Mouse (Mus musculus): ENCODE results near the gene Platr17.

Platr17 gene

DNA sequence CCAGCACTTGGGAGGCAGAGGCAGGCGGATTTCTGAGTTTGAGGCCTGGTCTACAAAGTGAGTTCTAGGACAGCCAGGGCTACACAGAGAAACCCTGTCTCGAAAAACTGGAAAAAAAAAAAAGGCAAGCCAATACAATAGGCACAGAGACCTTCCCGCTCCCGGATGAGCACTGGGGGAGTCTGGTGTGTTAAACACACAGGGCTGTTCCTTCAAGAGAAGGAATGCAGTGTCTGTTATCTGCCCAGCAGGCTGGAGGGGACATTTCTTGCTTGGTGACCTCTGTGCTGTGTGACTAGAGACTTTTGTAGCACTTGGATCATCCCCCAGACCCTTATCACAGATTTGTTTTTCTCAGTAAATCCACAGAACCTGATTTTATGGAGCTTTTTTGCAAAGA is 3.3 kb upstream of the Platr17 start:
- in situ Hi-C loops (cut with MboI, MseI) = loop anchor here (25.0 kb wide), 1 partner anchor 711 kb away; the partner anchor contains the start of genes Agpat1, Egfl8 and Rnf5

- in situ Hi-C loops (cut with MboI, MseI) = loop anchor here (25.0 kb wide), 1 partner anchor 710 kb away; the partner anchor contains the start of genes Agpat1, Egfl8 and Rnf5
These were observed 2.9 kb upstream of the Platr17 start for GRCm38 (mm10) chr17:33902079-33902478.

GRCm38 (mm10) chr17:33902491-33902890 is 2.4 kb upstream of the Platr17 start:
- in situ Hi-C loops (cut with MboI, MseI) = loop anchor here (25.0 kb wide), 1 partner anchor 710 kb away; the partner anchor contains the start of genes Agpat1, Egfl8 and Rnf5

- in situ Hi-C loops (cut with MboI, MseI) = loop anchor here (25.0 kb wide), 1 partner anchor 708 kb away; the partner anchor contains the start of genes Agpat1, Egfl8 and Rnf5
These were observed 854 bp upstream of the Platr17 start for GRCm38 (mm10) chr17:33903911-33904651.

DNA sequence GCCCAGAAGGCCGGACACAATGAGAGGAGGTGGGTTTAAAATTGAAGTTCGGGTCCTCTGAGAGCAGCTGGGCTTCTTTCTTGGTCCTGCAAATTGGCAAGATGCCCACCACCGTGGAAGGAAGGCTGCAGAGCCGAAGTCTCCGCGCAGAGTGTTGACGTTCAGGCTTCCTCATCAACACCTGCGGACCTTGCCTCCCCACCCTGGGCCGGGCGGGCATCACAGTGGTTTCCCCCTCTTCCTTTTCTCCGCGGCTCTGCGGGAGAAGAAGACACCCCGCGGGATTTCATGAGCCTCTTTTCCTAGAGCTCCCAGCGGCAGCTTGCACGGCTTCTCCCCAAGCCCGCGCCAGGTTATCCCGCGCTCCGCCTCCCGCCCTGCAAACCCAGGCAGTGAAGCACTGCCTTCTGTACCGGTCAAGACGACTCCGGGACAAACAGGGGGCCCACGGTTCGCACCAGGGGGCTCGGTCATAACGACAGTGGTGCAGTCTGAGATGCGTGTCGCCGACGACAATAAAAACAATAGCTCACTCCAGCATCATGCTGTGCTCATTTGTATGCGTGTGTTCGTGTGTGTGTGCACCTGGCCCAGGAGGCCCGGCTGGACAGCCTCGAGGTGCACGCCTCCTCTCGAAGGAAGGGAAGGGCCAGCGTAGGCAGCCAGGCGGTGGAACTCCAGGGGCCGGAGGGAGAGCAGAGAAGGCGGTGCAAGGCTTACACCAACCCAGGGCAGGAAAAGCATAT is 3.6 kb downstream of the Platr17 start:
- in situ Hi-C loops (cut with MboI, MseI) = loop anchor here (5.0 to 25.0 kb wide), 2 partner anchors 36 to 704 kb away; partner anchors contain the start of genes Agpat1, Egfl8, Gm7029 and Rnf5

DNA sequence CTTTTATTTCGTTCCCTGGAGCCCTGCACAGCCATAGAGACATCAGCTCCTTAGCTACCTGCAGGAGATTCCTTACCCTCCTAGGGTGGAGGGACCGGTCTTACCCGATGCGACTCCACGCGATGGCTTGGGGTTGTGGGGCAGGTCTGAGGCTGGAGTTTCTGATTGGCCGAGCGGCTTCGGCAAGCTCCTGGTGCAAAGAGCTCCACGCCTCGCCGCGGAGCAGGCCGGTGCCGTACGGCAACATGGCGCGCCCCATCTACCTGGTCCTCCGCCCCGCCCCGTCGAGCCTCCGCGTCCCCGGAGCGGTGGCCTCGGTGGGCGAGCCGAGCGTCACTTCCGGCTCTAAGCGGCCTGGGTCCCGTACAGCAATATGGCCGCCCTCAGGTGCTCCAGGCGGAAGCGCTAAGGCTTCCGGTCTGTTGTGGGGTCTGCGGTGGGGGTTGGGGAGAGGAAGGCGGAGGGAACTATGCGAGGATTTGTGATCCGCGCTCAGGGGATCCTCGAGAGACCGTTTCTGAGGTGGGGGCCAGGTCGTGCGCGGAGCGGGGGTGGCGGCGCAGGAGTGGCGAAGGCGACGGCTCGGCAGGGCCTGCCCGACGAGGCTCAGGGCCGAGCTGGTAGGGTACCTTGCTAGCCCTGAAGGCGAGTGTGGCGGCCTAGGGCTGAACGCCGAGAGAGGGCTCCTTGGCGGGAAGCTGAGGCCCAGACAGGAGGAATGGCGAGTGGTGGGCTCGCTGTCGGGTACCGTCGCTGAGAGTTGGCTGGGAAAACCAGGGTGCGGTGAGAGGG is 4.3 kb downstream of the Platr17 start, which contains the start of gene Daxx:
TSS of gene Daxx (plus strand) at position 338 of the 792 bp plus-strand sequence.
- in situ Hi-C loops (cut with MboI, MseI) = loop anchor here (5.0 to 25.0 kb wide), 2 partner anchors 37 to 703 kb away; partner anchors contain the start of genes Agpat1, Egfl8, Gm7029 and Rnf5

GRCm38 (mm10) chr17:33909869-33910250 is 4.9 kb downstream of the Platr17 start:
- in situ Hi-C loops (cut with MboI, MseI) = loop anchor here (5.0 to 25.0 kb wide), 2 partner anchors 38 to 702 kb away; partner anchors contain the start of genes Agpat1, Egfl8, Gm7029 and Rnf5

GRCm38 (mm10) chr17:33910346-33911051 is 5.6 kb downstream of the Platr17 start:
- in situ Hi-C loops (cut with MboI, MseI) = loop anchor here (25.0 kb wide), 1 partner anchor 702 kb away; the partner anchor contains the start of genes Agpat1, Egfl8 and Rnf5

DNA sequence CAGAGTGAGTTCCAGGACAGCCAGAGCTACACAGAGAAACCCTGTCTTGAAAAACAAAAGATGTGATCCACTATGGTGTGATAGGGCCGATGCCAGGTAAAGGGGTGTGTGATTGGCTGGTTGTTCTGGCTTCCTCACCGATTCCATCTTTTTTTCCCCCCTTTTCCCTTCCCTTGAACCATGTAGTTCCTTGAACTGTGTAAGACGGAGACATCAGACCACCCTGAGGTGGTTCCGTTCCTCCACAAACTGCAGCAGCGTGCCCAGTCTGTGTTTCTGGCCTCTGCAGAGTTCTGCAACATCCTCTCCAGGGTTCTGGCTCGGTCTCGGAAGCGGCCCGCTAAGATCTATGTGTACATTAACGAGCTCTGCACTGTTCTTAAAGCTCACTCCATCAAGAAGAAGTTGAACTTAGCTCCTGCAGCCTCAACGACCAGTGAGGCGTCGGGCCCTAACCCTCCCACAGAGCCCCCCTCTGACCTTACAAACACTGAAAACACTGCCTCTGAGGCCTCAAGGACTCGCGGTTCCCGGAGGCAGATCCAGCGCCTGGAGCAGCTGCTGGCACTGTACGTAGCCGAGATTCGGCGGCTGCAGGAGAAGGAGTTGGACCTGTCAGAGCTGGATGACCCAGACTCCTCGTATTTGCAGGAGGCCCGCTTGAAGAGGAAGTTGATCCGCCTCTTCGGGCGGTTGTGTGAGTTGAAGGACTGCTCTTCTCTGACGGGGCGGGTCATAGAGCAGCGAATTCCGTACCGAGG is 6.3 kb downstream of the Platr17 start:
- in situ Hi-C loops (cut with MboI, MseI) = loop anchor here (25.0 kb wide), 1 partner anchor 701 kb away; the partner anchor contains the start of genes Agpat1, Egfl8 and Rnf5

DNA sequence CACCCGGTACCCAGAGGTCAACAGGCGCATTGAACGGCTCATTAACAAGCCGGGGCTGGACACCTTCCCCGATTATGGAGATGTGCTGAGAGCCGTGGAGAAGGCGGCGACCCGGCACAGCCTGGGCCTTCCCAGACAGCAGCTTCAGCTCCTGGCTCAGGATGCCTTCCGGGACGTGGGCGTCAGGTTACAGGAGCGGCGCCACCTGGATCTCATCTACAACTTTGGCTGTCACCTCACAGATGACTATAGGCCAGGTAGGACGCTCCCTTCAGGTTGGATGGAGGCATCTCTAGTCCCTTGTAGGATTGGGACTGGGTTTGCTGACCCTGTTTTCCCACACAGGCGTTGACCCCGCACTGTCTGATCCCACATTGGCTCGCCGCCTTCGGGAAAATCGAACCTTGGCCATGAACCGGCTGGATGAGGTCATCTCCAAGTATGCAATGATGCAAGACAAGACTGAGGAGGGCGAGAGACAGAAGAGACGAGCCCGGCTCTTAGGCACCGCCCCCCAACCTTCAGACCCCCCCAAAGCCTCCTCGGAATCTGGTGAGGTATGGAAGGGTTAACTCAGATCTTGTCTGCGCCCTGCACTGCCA is 7.0 kb downstream of the Platr17 start:
- in situ Hi-C loops (cut with MboI, MseI) = loop anchor here (25.0 kb wide), 1 partner anchor 700 kb away; the partner anchor contains the start of genes Agpat1, Egfl8 and Rnf5

GRCm38 (mm10) chr17:33913264-33913663 is 8.3 kb downstream of the Platr17 start:
- in situ Hi-C loops (cut with MboI, MseI) = loop anchor here (25.0 kb wide), 1 partner anchor 699 kb away; the partner anchor contains the start of genes Agpat1, Egfl8 and Rnf5

DNA sequence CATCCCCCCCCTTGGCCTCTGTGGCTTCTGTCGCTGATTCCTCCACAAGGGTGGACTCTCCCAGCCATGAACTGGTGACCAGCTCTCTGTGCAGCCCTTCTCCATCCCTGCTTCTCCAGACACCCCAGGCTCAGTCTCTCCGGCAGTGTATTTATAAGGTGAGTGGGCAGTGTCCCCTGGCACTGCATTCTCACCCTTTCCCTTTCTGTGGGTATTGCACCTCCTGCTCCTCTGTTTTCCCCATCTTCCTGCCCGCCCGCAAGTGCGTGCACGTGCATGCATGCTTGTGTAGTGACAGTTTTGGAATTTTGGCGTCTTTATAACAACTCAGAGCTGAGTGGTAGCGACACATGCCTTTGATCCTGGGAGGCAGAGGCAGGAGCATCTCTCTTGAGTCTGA is 9.0 kb downstream of the Platr17 start:
- in situ Hi-C loops (cut with MboI, MseI) = loop anchor here (25.0 kb wide), 1 partner anchor 698 kb away; the partner anchor contains the start of genes Agpat1, Egfl8 and Rnf5

DNA sequence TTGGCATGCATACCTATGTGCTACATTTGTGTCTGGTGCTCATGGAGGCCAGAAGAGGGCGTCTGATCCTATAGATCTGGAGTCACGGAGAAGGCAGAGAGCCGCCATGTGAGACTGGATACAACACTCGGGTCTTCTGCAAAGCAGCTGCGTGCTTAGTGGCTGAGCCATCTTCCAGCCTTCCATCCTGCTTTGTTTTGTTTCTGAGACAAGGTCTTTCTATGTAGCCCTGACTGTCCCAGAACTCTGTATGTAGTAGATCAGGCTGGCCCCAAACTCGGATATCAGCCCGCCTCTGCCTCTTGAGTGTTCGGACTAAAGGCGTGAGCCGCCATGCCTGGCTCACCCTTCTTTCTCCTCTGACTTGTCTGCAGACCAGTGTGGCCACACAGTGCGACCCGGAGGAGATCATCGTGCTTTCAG is 10.0 kb downstream of the Platr17 start:
- in situ Hi-C loops (cut with MboI, MseI) = loop anchor here (25.0 kb wide), 1 partner anchor 697 kb away; the partner anchor contains the start of genes Agpat1, Egfl8 and Rnf5

DNA sequence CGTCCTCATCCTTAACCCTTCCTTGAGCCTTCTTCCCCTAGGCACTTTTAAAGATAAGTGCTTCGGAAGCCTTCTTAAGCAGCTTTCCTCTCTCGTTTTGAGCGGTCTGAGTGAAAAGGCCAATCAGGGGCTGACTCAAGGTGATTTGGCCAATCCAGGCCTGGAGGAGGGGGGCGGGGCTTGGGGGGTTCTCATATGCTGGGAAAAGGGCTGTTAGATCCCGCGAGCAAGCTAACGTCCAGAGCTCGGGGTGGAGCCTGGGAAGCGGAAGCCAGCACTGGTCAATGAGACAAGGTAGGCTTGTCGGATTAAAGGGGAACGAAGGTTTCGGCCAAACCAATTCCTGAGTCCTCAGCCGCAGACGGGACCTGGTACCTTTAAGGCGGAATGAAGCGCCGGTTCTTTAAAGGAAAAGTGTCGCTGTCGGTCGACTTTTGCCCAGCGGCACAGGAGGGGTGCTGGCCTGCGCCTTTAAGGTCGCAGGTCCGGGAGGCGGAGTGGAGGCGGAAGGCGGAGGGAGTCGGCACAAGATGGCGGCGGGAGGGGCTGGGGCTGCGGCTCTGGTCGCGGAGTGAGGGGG is 10.8 kb downstream of the Platr17 start, which contains the start of the genes Tapbp and Zbtb22:
TSS of gene Tapbp (plus strand) at position 229 of the 580 bp plus-strand sequence.
TSS of gene Zbtb22 (plus strand) at position 234 of the 580 bp plus-strand sequence.
- in situ Hi-C loops (cut with MboI, MseI) = loop anchor here (25.0 kb wide), 1 partner anchor 697 kb away; the partner anchor contains the start of genes Agpat1, Egfl8 and Rnf5

DNA sequence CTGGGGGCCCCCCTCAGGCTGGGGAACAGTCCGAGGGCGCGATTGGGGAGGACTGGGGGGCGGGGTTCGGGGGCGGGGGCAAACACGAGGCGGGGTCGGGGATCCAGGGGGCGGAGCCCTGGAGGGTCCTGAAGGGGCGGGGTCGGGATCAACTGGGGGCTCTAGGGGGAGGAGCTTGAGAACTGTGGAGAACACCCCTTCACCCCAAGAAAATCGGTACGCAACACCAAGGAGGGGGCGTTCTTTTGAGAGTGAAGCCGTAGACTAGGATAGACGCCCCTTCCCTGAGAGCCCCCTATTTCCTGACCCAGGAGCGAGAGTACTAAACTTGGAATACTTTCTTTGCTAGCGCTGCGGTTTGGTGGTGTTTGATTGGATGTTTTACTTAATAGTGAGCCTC is 11.4 kb downstream of the Platr17 start:
- in situ Hi-C loops (cut with MboI, MseI) = loop anchor here (25.0 kb wide), 1 partner anchor 696 kb away; the partner anchor contains the start of genes Agpat1, Egfl8 and Rnf5

DNA sequence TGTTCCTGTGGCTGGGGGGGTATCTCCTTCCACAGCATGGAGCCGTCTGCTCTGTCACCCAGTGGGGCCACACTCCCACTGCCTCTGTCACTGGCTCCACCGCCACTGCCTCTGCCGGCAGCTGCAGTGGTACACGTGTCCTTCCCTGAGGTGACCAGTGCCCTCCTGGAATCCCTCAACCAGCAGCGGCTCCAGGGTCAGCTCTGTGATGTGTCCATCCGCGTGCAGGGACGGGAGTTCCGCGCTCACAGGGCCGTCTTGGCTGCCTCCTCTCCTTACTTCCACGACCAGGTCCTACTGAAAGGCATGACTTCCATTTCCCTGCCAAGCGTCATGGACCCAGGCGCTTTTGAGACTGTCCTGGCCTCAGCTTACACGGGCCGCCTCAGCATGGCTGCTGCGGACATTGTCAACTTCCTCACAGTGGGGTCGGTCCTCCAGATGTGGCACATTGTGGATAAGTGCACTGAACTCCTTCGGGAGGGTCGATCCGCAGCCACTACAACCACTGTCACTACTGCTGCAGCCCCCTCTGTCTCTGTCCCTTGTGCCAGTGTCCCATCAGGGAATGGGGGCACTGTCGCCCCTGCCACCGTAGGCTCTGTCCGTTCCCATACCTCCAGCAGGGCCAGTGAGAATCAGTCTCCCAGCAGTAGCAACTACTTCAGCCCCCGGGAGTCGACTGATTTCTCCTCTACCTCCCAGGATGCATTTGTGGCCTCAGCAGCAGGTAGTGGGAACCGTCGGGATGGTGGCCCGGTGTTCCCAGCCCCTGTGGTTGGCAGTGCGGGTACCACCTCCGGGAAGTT is 12.1 kb downstream of the Platr17 start:
- in situ Hi-C loops (cut with MboI, MseI) = loop anchor here (25.0 kb wide), 1 partner anchor 695 kb away; the partner anchor contains the start of genes Agpat1, Egfl8 and Rnf5
